Mouse (Mus musculus) small intestine, adult 2 months (tissue): ENCODE measurements around the gene Bace2.

Experiments used
- CTCF ChIP-seq: fragments of 200-500 bp; IDR thresholded peaks from 2 replicates; pipeline ENCODE4 v1.5.1; 2012; ENCODE audit warnings: low read depth, mild to moderate bottlenecking, control low read depth, inconsistent platforms, low read length, moderate library complexity, mixed read lengths; ENCODE audit not compliant: insufficient replicate concordance, insufficient read length; ENCODE audit errors: extremely low read depth
- POLR2A ChIP-seq: fragments of 200-500 bp; IDR thresholded peaks from 2 replicates; pipeline ENCODE4 v1.6.1; 2012; ENCODE audit warnings: low read depth, mild to moderate bottlenecking, control low read depth, inconsistent platforms, low read length, moderate library complexity

- TF ChIP-seq POLR2A (no peak), CTCF (no peak)
Measured at GRCm38 (mm10) chr16:97310570-97310846, 46.0 kb upstream of the Bace2 start.
